Mouse (Mus musculus) liver, adult 2 months (tissue): ENCODE measurements at regions not wholly inside any gene's neighbourhood (a gene's known extent, or its start where the extent isn't known, plus 50 kb on each side); places are given as distances from the start of the nearest gene placed in this dataset.
A peak's percentile ranks its signal among the peaks of the same experiment; 100 is the strongest.

Experiments used
- DNase-seq: peaks from one replicate; pipeline ENCODE4 v3.0.0-alpha.2; 2011; ENCODE audit warnings: low read depth, low spot score; ENCODE audit errors: extremely low read depth
- H3K27ac ChIP-seq: fragments of 200-500 bp; replicated peaks from 2 replicates; pipeline ENCODE4 v1.5.1; 2012; ENCODE audit warnings: low read depth, mild to moderate bottlenecking, control low read depth, inconsistent platforms, low read length; ENCODE audit not compliant: insufficient read depth
- H3K27me3 ChIP-seq: fragments of 200-500 bp; 2 replicates; pipeline ENCODE4 v1.6.1; 2012; ENCODE audit warnings: mild to moderate bottlenecking, moderate library complexity, low read length, inconsistent platforms; ENCODE audit not compliant: control insufficient read depth, insufficient read depth
- H3K36me3 ChIP-seq: fragments of 200-500 bp; 2 replicates; pipeline ENCODE4 v1.6.1; 2012; ENCODE audit warnings: low read length, inconsistent platforms; ENCODE audit not compliant: control insufficient read depth, insufficient read depth
- H3K4me1 ChIP-seq: fragments of 200-500 bp; 2 replicates; pipeline ENCODE4 v1.6.1; 2011; ENCODE audit warnings: low read length; ENCODE audit not compliant: control insufficient read depth, insufficient read depth
- H3K4me3 ChIP-seq: fragments of 200-500 bp; 2 replicates; pipeline ENCODE4 v1.5.1; 2011; ENCODE audit warnings: low read depth, mild to moderate bottlenecking, control low read depth, low read length, moderate library complexity; ENCODE audit not compliant: insufficient read depth
- H3K79me2 ChIP-seq: fragments of 200-500 bp; 2 replicates; pipeline ENCODE4 v1.6.1; 2012; ENCODE audit warnings: inconsistent platforms, mild to moderate bottlenecking, low read length, moderate library complexity; ENCODE audit not compliant: control insufficient read depth, insufficient read depth
- H3K9ac ChIP-seq: fragments of 200-500 bp; 2 replicates; pipeline ENCODE4 v1.6.1; 2012; ENCODE audit warnings: low read depth, mild to moderate bottlenecking, control low read depth, inconsistent platforms, low read length
- CTCF ChIP-seq: fragments of 200-500 bp; IDR thresholded peaks from 2 replicates; pipeline ENCODE4 v1.5.1; 2011; ENCODE audit warnings: low read depth, low read length, control low read depth
- POLR2A ChIP-seq: fragments of 200-500 bp; IDR thresholded peaks from 2 replicates; pipeline ENCODE4 v1.6.1; 2011; ENCODE audit warnings: low read length, control low read depth; ENCODE audit not compliant: insufficient read depth; ENCODE audit errors: extremely low read depth
- WGBS: fragments of 180-500 bp; shearing (Covaris S2); methylation state at CpG from one replicate; pipeline ENCODE4 v1.1.7; 2018; 5-methylcytosine and 5-hydroxymethylcytosine counted together

- Histone ChIP-seq H3K4me1 (no peaks in the 10 kb centered on the region), H3K4me3 (no peak overlapping the region), H3K36me3 (no peaks in the 10 kb centered on the region), H3K79me2 (no peaks in the 10 kb centered on the region), H3K9ac (no peak overlapping the region), H3K27ac (no peak overlapping the region), H3K27me3 (no peaks in the 10 kb centered on the region)
- TF ChIP-seq CTCF (no peak), POLR2A (no peak)
- DNase-seq = no peak
- WGBS = 75% methylated on average over 5 of the region's 5 CpGs
These were observed 121.1 kb upstream of the 2610301B20Rik start for GRCm38 (mm10) chr4:10753176-10753575.

- Histone ChIP-seq H3K4me1 (no peaks in the 10 kb centered on the region), H3K27ac (no peak overlapping the region), H3K36me3 (no peaks in the 10 kb centered on the region), H3K4me3 (no peak overlapping the region), H3K79me2 (no peaks in the 10 kb centered on the region), H3K9ac (no peak overlapping the region), H3K27me3 (no peaks in the 10 kb centered on the region)
- no peak for DNase-seq
- TF ChIP-seq POLR2A (no peak), CTCF (no peak)
- WGBS = 91% methylated on average over 4 of the region's 4 CpGs
These were observed 114.8 kb upstream of the 2610301B20Rik start for GRCm38 (mm10) chr4:10759491-10759890.

- Histone ChIP-seq H3K27me3 (no peaks in the 10 kb centered on the region), H3K4me3 (no peak overlapping the region), H3K79me2 (no peaks in the 10 kb centered on the region), H3K36me3 (no peaks in the 10 kb centered on the region), H3K9ac (no peak overlapping the region), H3K4me1 (no peaks in the 10 kb centered on the region), H3K27ac (no peak overlapping the region)
- 81% methylated on average over 6 of the region's 6 CpGs for WGBS
- no peak for DNase-seq
- no peak for TF ChIP-seq CTCF
- no peak for TF ChIP-seq POLR2A
These were observed 106.6 kb upstream of the 2610301B20Rik start for GRCm38 (mm10) chr4:10767676-10768075.

- Histone ChIP-seq H3K27ac (no peak overlapping the region), H3K79me2 (no peaks in the 10 kb centered on the region), H3K27me3 (no peaks in the 10 kb centered on the region), H3K4me3 (no peak overlapping the region), H3K9ac (no peak overlapping the region), H3K36me3 (no peaks in the 10 kb centered on the region), H3K4me1 (no peaks in the 10 kb centered on the region)
- peak; percentile 2 for DNase-seq
- 84% methylated on average over 13 of the region's 13 CpGs for WGBS
- TF ChIP-seq POLR2A (no peak), CTCF (no peak)
These were observed 104.2 kb upstream of the 2610301B20Rik start for GRCm38 (mm10) chr4:10770026-10770643.

- DNase-seq = no peak
- Histone ChIP-seq H3K4me1 (no peaks in the 10 kb centered on the region), H3K4me3 (no peak overlapping the region), H3K36me3 (no peaks in the 10 kb centered on the region), H3K79me2 (no peaks in the 10 kb centered on the region), H3K9ac (no peak overlapping the region), H3K27ac (no peak overlapping the region), H3K27me3 (no peaks in the 10 kb centered on the region)
- WGBS = 42% methylated on average over 3 of the region's 3 CpGs
- TF ChIP-seq POLR2A (no peak), CTCF (no peak)
These were observed 99.6 kb upstream of the 2610301B20Rik start for GRCm38 (mm10) chr4:10774557-10775215.

- DNase-seq = no peak
- Histone ChIP-seq H3K79me2 (no peaks in the 10 kb centered on the region), H3K27ac (no peak overlapping the region), H3K36me3 (no peaks in the 10 kb centered on the region), H3K4me1 (no peaks in the 10 kb centered on the region), H3K4me3 (no peak overlapping the region), H3K27me3 (no peaks in the 10 kb centered on the region), H3K9ac (no peak overlapping the region)
- TF ChIP-seq CTCF = no peak
- TF ChIP-seq POLR2A = no peak
- 84% methylated on average over 2 of the region's 2 CpGs for WGBS
These were observed 87.6 kb upstream of the 2610301B20Rik start for GRCm38 (mm10) chr4:10786701-10787100.
